In genomic region chr10:17368636-17369035, GRCm38 (mm10) we compare ENCODE assay signal across 23 mouse cellular contexts.
"Had no signal": no experiment of that assay in that cellular context is flagged by ENCODE, and none has a peak within 500 bp of the region (broad histone marks: within the 10 kb centered on the region; RNA-seq: fewer than 3 reads in every experiment).

No protein-coding gene starts in this region.

- H3K4me1 ChIP-seq: limb, embryonic 13.5 days; limb, embryonic 15.5 days; liver, embryonic 12.5 days had no signal

- H3K27me3 ChIP-seq: heart, embryonic 12.5 days; hindbrain, embryonic 13.5 days; hindbrain, embryonic 15.5 days; kidney, embryonic 15.5 days; limb, embryonic 13.5 days; limb, embryonic 15.5 days; liver, embryonic 12.5 days had no signal

- H3K4me2 ChIP-seq: heart, embryonic 12.5 days; hindbrain, embryonic 13.5 days; hindbrain, embryonic 15.5 days; kidney, embryonic 15.5 days; limb, embryonic 13.5 days; limb, embryonic 15.5 days; liver, embryonic 12.5 days had no signal

- DNase-seq: gastrocnemius, postnatal 14 days; heart, adult 18-20 months; heart, postnatal 10 days; kidney, adult 11 months; kidney, adult 2 months; kidney, adult 9 months; kidney, postnatal 14 days; kidney, postnatal 36 days; layer of hippocampus, adult 9-11 months; layer of hippocampus, postnatal 36 days; left cerebral cortex, postnatal 4 days had no signal

- ATAC-seq: hindbrain, postnatal 0 days; intestine, embryonic 16.5 days; liver, embryonic 12.5 days had no signal

- H3K27ac ChIP-seq: heart, embryonic 10.5 days; hindbrain, embryonic 13.5 days; hindbrain, embryonic 15.5 days; hindbrain, postnatal 0 days; kidney, embryonic 15.5 days; kidney, postnatal 0 days; limb, embryonic 13.5 days; limb, embryonic 15.5 days; liver, embryonic 12.5 days; liver, embryonic 14.5 days had no signal

- H3K9me3 ChIP-seq: heart, embryonic 10.5 days; heart, embryonic 12.5 days; hindbrain, embryonic 13.5 days; hindbrain, embryonic 15.5 days; kidney, embryonic 15.5 days; limb, embryonic 13.5 days; limb, embryonic 15.5 days; liver, embryonic 12.5 days had no signal

- H3K9ac ChIP-seq: heart, embryonic 12.5 days; hindbrain, embryonic 13.5 days; hindbrain, embryonic 15.5 days; kidney, embryonic 15.5 days; limb, embryonic 13.5 days; limb, embryonic 15.5 days; liver, embryonic 12.5 days; liver, embryonic 14.5 days had no signal

- H3K4me3 ChIP-seq: heart, embryonic 10.5 days; heart, embryonic 12.5 days; hindbrain, embryonic 13.5 days; hindbrain, embryonic 15.5 days; kidney, embryonic 15.5 days; limb, embryonic 13.5 days; limb, embryonic 15.5 days; liver, embryonic 12.5 days had no signal

- H3K36me3 ChIP-seq: heart, embryonic 10.5 days; heart, embryonic 12.5 days; hindbrain, embryonic 13.5 days; hindbrain, embryonic 15.5 days; kidney, embryonic 15.5 days; limb, embryonic 13.5 days; limb, embryonic 15.5 days; liver, embryonic 12.5 days had no signal
